Mouse (Mus musculus): ENCODE data around the gene Angptl8.

DNA sequence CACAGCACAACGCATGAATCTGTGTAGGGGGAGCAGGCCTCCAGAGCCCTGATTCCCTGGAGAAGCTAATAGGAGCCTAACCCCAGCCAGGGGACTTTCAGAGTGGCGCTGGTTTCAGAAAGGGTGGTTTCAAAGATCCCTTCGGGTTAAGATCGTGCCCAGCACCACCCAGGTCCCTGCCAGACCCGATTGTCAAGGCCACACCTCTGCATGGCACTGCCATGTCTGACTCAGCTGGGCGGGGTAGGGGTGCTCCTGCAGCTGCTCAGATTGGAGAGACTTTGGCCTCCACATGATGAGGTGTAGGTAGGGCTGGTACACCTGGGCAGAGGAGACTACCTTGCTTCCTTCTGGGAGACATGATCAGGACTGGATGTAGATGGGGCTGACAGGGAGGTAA is 19.6 kb downstream of the Angptl8 start:
- TF ChIP-seq CTCF (IDR thresholded peaks at IDR 0.05; ENCODE audit: borderline replicate concordance, insufficient read depth, low read depth, low read length) (no peak), POLR2A (IDR thresholded peaks at IDR 0.05; ENCODE audit: borderline replicate concordance, insufficient read depth, low read length) (no peak)

Data from cerebellum, adult 2 months (tissue).